Mouse (Mus musculus) adipocyte (in vitro differentiated cells): ENCODE data around the gene S100a3.
A peak's percentile ranks its signal among the peaks of the same experiment; 100 is the strongest.

Experiments
- DNase-seq: peaks from one replicate; pipeline ENCODE4 v3.0.0-alpha.2; 2016; ENCODE audit warnings: low spot score

Gene S100a3

DNA sequence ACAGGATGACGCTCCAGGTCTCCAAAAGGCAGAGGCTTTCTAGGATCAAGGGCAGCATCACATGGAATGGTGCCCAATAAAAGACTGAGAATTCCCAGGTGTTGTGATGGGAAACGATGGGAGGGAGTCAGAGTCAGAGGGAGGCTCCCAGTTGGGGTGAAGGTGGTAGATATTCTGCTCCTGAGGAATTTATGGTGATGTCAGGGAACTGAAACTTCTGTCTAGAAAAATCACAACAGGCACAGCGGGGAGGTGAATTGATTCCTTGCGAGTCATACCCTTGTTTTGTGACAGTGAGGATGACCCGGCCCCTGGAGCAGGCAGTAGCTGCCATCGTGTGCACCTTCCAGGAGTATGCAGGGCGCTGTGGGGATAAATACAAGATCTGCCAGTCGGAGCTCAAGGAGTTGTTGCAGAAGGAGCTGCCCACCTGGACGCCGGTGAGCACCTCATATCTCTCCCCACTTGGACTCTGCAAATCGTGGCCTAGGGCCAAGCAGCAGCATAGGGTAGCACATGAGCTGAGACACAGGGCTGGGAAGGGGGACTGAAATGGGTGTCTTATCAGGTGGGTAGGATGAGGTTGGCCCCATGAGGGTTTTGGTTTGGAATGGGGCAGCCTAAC lies 41.2 kb downstream of the S100a3 start, which contains the start of gene Gm42674:
Gene Gm42674, plus strand, starts transcription at position 419 of the 625 bp plus-strand sequence.
- no peak for DNase-seq

- DNase-seq = peak; percentile 50
Measured at GRCm38 (mm10) chr3:90603623-90604022, 43.2 kb downstream of the S100a3 start, which contains the start of gene S100a4. Gene S100a4, plus strand, starts transcription at chr3:90603771.

- DNase-seq = peak; percentile 89
Measured at GRCm38 (mm10) chr3:90604416-90604815, 44.0 kb downstream of the S100a3 start.

DNA sequence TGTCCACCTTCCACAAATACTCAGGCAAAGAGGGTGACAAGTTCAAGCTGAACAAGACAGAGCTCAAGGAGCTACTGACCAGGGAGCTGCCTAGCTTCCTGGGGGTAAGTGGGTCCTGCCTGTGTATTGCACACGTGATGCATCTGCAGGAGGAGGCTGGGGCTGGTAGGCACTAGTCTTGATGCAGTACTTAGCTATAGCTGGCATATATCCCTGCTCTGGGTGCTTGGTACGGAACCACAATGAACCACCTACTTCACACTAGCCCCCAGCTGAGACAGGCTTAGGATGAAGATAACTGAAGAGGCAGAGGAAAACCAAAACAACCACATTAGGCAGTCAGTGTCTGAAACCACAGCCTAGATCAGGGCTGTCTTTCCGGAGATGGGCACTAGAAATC lies 44.7 kb downstream of the S100a3 start:
- no peak for DNase-seq

- DNase-seq = no peak
Measured at GRCm38 (mm10) chr3:90605736-90606135, 45.4 kb downstream of the S100a3 start.

DNA sequence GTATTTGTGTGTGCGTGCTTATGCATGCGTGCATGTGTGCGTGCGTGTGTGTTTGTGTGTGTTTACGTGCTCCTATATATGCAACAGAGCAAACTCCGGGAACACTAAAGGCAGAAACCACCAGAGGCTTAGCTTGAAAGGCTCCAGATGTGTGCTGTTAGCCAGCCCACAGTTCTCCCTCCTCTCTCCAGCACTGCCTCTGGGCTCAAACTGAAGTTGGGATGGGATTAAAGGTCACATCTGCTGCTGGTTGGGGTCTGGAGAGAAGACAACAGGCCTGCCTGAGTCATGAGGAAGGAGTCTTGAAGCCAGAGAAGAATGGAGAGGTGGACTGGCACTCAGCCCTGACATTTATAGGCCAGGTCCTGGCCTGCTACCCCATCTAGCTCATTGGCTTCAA lies 45.8 kb downstream of the S100a3 start:
- DNase-seq = peak; percentile 63

DNA sequence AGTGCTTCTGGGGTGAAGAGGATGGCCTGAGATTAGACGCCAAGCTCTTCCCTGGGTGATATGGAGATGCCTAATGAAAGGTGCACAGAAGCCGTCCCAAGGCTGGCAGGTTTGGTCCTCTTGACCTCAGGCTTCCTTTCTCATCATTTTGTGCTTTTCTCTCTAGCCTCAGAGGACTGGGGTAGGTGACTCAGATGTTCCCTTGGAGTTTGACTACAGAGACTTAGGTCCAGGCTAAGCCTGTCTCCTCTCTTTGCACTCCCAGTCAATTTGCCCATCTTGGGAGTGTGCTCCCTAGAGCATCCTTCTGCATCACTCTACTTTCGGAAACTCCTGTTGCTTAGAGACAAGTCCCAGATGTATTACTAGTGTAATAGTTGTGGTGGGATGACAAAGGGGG lies 47.0 kb downstream of the S100a3 start:
- DNase-seq = no peak

DNA sequence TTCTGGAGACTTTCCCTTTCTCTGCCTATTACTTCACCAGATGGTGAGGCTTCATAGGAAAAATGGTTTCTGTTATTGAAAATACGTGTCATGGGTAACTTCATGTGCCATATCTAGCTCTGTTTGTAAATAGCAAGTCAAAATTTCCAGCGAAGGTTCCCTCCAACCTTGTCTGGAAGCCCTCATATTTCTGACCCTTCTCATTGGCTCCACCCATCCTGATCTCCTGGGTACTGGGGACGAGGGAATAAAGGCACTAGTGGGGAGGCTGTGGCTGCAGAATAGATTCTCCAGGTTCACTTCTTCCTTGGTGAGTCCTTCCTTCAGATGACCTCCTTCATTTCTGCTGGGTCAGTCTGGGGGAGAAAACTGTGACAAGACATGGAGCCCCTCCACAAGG lies 47.8 kb downstream of the S100a3 start, which contains the start of gene S100a5:
Gene S100a5, plus strand, starts transcription at position 301 of the 400 bp plus-strand sequence.
- no peak for DNase-seq

GRCm38 (mm10) chr3:90609102-90609501 lies 48.7 kb downstream of the S100a3 start:
- DNase-seq = no peak

DNA sequence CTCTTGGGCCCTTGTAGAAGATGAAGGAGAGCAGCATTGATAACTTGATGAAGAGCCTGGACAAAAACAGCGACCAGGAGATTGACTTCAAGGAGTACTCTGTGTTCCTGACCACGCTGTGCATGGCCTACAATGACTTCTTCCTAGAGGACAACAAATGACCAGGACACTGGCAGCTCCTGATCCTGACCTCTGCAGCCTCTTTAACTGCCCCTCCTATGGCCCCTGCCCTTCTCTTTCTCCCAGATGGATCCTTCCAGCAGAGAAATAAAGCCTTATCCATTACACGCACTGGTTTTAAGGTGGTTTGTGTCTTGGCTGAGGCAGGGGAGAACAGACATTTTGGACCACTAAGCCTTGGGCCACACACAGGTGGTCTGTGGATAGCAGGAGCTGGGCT lies 51.1 kb downstream of the S100a3 start:
- no peak for DNase-seq

GRCm38 (mm10) chr3:90612061-90612460 lies 51.7 kb downstream of the S100a3 start:
- no peak for DNase-seq

- DNase-seq = peak; percentile 87
Measured at GRCm38 (mm10) chr3:90612728-90613291, 52.4 kb downstream of the S100a3 start, which contains the start of gene S100a6. Gene S100a6, plus strand, starts transcription at chr3:90612882.

GRCm38 (mm10) chr3:90613461-90614147 lies 53.2 kb downstream of the S100a3 start:
- no peak for DNase-seq

GRCm38 (mm10) chr3:90614148-90614530 lies 53.8 kb downstream of the S100a3 start:
- no peak for DNase-seq

DNA sequence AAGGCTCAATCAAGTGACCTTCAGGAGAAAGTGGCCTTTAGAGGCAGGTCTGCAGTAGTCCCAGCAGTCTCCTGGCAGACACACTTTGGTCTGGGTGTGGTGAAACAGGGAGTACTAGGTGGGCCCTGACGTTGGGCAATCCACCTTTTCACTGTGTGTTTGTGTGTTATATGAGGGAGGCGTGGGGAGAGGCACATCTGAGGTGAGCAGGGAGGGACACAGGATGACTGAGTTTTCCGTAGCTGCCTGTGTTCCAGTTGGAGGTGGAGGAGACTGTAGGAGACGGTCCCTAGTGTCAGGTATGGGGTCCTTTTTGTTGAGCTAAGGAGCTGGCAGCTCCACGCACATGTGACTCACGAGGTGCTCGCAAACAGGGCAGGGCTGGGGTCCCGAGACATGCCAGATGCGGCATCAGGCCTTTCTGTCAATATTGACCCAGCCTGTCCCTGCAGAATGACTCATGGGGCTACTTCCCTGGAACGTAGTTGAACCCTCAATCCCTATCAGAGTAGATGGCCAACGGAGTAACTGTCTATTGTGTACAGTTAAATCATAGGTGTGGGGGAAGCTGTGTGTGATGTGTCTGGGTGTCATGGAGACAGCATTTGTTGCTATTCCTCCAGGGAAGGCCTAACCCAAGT lies 54.4 kb downstream of the S100a3 start:
- DNase-seq = no peak

- peak; percentile 91 for DNase-seq
Measured at GRCm38 (mm10) chr3:90615415-90615814, 55.0 kb downstream of the S100a3 start.

- DNase-seq = no peak
Measured at GRCm38 (mm10) chr3:90615911-90616310, 55.5 kb downstream of the S100a3 start.

DNA sequence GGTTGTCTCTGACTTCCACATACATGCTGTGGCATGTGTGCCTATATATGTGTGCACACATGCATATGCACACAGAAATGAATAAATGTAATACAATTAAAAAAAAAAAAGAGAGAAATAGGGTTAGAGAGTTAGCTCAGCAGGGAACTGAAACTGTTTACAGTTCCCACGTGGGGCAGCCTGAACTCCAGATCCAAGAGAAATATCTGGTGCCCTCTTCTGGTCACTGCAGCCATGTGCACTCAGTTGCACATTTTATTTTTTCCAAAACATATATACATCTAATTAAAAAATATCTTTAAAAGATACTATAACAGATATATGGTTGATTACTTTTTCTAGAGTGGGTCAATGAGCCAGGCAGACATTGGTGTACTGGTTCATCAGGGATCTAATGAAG lies 57.2 kb downstream of the S100a3 start:
- no peak for DNase-seq

DNA sequence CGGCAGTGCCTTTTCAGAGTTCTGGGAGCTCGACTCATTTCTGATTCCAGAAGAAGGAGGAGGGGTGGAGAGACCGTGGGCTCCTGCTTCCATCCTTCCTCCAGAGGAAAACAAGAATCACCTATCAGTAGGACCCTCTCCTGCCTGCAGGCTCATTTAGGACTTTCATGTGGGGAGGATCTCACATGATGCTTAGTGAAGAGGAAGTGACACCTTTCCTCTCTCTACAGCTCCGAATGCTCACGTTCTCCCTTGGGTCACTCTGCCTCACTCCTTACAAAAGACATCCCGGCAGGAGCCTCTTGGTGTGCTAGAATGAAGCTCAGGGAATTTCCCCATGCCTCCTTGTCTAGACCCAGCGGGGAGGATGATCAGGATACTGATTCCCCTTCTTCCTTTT lies 61.2 kb downstream of the S100a3 start:
- no peak for DNase-seq

- peak; percentile 50 for DNase-seq
Measured at GRCm38 (mm10) chr3:90623435-90624071, 63.2 kb downstream of the S100a3 start.

DNA sequence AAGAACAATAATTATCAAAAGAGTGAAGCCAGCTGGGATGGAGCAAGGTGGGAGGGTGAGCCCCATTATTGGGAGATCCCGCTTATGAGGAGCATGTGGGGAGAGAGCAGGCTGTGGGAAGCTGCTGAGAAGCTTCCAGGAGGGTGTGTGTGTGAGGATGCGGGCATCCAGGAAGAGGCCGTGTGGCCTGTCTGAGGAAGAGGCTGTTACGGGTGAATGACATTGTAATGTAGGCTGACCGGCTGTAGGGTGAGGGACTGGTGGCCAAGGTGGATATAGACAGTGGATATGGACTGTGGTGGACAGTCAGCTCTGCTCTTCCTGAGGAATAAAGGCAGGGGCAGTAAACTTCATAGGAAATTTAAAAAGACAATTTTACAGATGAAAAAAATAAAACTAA lies 65.1 kb downstream of the S100a3 start:
- no peak for DNase-seq
